Mouse (Mus musculus): Measurements from ENCODE around the gene Dennd2a. TPM values are rescaled to one million over a fixed set of nuclear protein-coding genes. Genes with fewer than 3 reads are reported as not detected.
A peak's percentile ranks its signal among the peaks of the same experiment; 100 is the strongest.

The Dennd2a gene
- polyA plus RNA-seq, 1 experiment, result 8.4 TPM

GRCm38 (mm10) chr6:39562166-39563015, 4.7 kb upstream of the Dennd2a start:
- Histone ChIP-seq H3K36me3 (ENCODE audit: control insufficient read depth, insufficient read depth) (no peaks in the 10 kb centered on the region), H3K79me2 (ENCODE audit: control insufficient read depth, insufficient read depth) (no peaks in the 10 kb centered on the region), H3K4me2 (ENCODE audit: low read depth) (peak overlapping the region; percentile 60), H3K27me3 (ENCODE audit: control insufficient read depth, insufficient read depth, insufficient read length) (no peaks in the 10 kb centered on the region), H3ac (ENCODE audit: control insufficient read depth, insufficient read length) (no peak overlapping the region), H3K4me3 (no peak overlapping the region)
- no peak for TF ChIP-seq REST (IDR thresholded peaks at IDR 0.05; ENCODE audit: insufficient read depth, insufficient read length)
- no peak for TF ChIP-seq TCF12 (IDR thresholded peaks at IDR 0.05; ENCODE audit: insufficient read depth, poor library complexity, severe bottlenecking)
- no peak for TF ChIP-seq TCF3 (IDR thresholded peaks at IDR 0.05; ENCODE audit: insufficient read length, low read depth)
- no peak for TF ChIP-seq POLR2A (IDR thresholded peaks at IDR 0.05; ENCODE audit: insufficient read length, low read depth)

- H3K4me3 ChIP-seq, result no peak overlapping the region
- no peak overlapping the region for H3ac ChIP-seq (ENCODE audit: control insufficient read depth, insufficient read length)
- H3K27me3 ChIP-seq (ENCODE audit: control insufficient read depth, insufficient read depth, insufficient read length), result no peaks in the 10 kb centered on the region
- no peak overlapping the region for H3K4me2 ChIP-seq (ENCODE audit: low read depth)
- no peaks in the 10 kb centered on the region for H3K79me2 ChIP-seq (ENCODE audit: control insufficient read depth, insufficient read depth)
- no peak for TF ChIP-seq SRF (IDR thresholded peaks at IDR 0.05; ENCODE audit: control insufficient read depth, insufficient read length, low read depth)
- no peak for TF ChIP-seq POLR2A (IDR thresholded peaks at IDR 0.05; ENCODE audit: insufficient read length, low read depth)
- no peak for TF ChIP-seq TCF3 (IDR thresholded peaks at IDR 0.05; ENCODE audit: insufficient read length, low read depth)
- no peak for TF ChIP-seq MYOG (IDR thresholded peaks at IDR 0.05; ENCODE audit: control insufficient read depth in 1 of 3, insufficient read depth in 1 of 3, insufficient read length in 2 of 3, low read depth in 2 of 3)
- TF ChIP-seq POLR2AphosphoS2 (IDR thresholded peaks at IDR 0.05; ENCODE audit: insufficient read length, low read depth), result no peak
- no peak for TF ChIP-seq E2F4 (IDR thresholded peaks at IDR 0.05; ENCODE audit: insufficient read depth)
- no peak for TF ChIP-seq CEBPB (IDR thresholded peaks at IDR 0.05; ENCODE audit: insufficient read depth, poor library complexity, severe bottlenecking)
- TF ChIP-seq REST (IDR thresholded peaks at IDR 0.05; ENCODE audit: insufficient read depth, insufficient read length), result no peak
- TF ChIP-seq MAX (IDR thresholded peaks at IDR 0.05; ENCODE audit: low read depth), result no peak
- no peak for TF ChIP-seq MYOD1 (IDR thresholded peaks at IDR 0.05; ENCODE audit: control insufficient read depth in 1 of 3, insufficient read length in 2 of 3, low read depth in 2 of 3)
- TF ChIP-seq TCF12 (IDR thresholded peaks at IDR 0.05; ENCODE audit: insufficient read depth, poor library complexity, severe bottlenecking), result no peak
- TF ChIP-seq USF1 (IDR thresholded peaks at IDR 0.05; ENCODE audit: low read depth), result no peak
- no peaks in the 10 kb centered on the region for H3K36me3 ChIP-seq (ENCODE audit: control insufficient read depth, insufficient read depth)
Measured at GRCm38 (mm10) chr6:39559276-39559939, 1.7 kb upstream of the Dennd2a start.

DNA sequence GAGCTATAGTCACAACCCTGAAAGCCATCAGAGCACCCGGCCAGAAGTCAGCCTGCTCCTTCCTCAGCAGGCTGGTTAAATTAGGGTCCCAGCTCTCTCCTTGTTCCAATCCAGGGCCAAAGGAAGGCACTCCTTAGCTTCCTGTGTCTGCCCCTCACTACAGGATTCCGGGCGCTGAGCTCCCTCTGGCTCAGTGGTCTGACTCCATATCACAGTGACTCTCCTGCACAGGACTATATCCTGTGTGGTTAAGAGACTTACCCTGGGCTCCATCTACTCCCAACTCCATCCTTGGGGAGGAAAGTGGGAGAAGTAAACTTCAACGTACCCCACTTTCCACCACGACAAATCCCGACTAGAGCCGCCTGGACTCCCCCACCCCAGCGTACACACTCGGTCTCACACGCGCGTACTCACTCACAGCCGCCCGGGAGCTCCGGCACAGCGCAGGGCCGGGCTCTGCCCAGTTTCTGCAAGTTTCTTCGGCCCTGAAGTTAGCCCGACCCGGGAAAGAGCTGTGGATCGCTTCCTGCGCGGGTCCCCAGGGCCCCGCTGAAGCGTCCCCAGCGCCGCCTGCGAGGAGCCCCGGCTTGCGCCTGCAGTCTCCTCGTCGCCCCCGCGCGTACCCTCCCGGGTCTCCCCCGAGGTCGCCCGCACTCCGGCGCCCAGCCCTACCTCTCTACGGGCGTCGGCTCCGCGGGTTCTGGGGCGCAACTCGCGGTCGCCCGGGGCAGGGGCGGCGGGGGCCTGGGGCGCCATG, 587 bp downstream of the Dennd2a start:
- no peaks in the 10 kb centered on the region for H3K79me2 ChIP-seq (ENCODE audit: control insufficient read depth, insufficient read depth)
- TF ChIP-seq MYOD1 (IDR thresholded peaks at IDR 0.05; ENCODE audit: control insufficient read depth in 1 of 3, insufficient read length in 2 of 3, low read depth in 2 of 3), result no peak
- TF ChIP-seq REST (IDR thresholded peaks at IDR 0.05; ENCODE audit: insufficient read depth, insufficient read length), result no peak
- no peak for TF ChIP-seq SRF (IDR thresholded peaks at IDR 0.05; ENCODE audit: control insufficient read depth, insufficient read length, low read depth)
- no peak for TF ChIP-seq USF1 (IDR thresholded peaks at IDR 0.05; ENCODE audit: low read depth)
- no peak for TF ChIP-seq POLR2AphosphoS2 (IDR thresholded peaks at IDR 0.05; ENCODE audit: insufficient read length, low read depth)
- peak overlapping the region; percentile 34 for H3K4me3 ChIP-seq
- H3K27me3 ChIP-seq (ENCODE audit: control insufficient read depth, insufficient read depth, insufficient read length), result no peaks in the 10 kb centered on the region
- no peaks in the 10 kb centered on the region for H3K36me3 ChIP-seq (ENCODE audit: control insufficient read depth, insufficient read depth)
- peak overlapping the region; percentile 89 for H3K4me2 ChIP-seq (ENCODE audit: low read depth)
- peak overlapping the region; percentile 52 for H3ac ChIP-seq (ENCODE audit: control insufficient read depth, insufficient read length)

- H3K4me3 ChIP-seq, result no peak overlapping the region
- H3ac ChIP-seq (ENCODE audit: control insufficient read depth, insufficient read length), result no peak overlapping the region
- no peak overlapping the region for H3K4me2 ChIP-seq (ENCODE audit: low read depth)
- H3K36me3 ChIP-seq (ENCODE audit: control insufficient read depth, insufficient read depth), result no peaks in the 10 kb centered on the region
- H3K27me3 ChIP-seq (ENCODE audit: control insufficient read depth, insufficient read depth, insufficient read length), result no peaks in the 10 kb centered on the region
- H3K79me2 ChIP-seq (ENCODE audit: control insufficient read depth, insufficient read depth), result peaks cover 3% of the 10 kb centered on the region
- TF ChIP-seq TCF3 (IDR thresholded peaks at IDR 0.05; ENCODE audit: insufficient read length, low read depth), result no peak
- TF ChIP-seq MYOD1 (IDR thresholded peaks at IDR 0.05; ENCODE audit: control insufficient read depth in 1 of 3, insufficient read length in 2 of 3, low read depth in 2 of 3), result no peak
- no peak for TF ChIP-seq REST (IDR thresholded peaks at IDR 0.05; ENCODE audit: insufficient read depth, insufficient read length)
- no peak for TF ChIP-seq POLR2AphosphoS2 (IDR thresholded peaks at IDR 0.05; ENCODE audit: insufficient read length, low read depth)
- no peak for TF ChIP-seq TCF12 (IDR thresholded peaks at IDR 0.05; ENCODE audit: insufficient read depth, poor library complexity, severe bottlenecking)
- no peak for TF ChIP-seq E2F4 (IDR thresholded peaks at IDR 0.05; ENCODE audit: insufficient read depth)
- no peak for TF ChIP-seq MYOG (IDR thresholded peaks at IDR 0.05; ENCODE audit: control insufficient read depth in 1 of 3, insufficient read depth in 1 of 3, insufficient read length in 2 of 3, low read depth in 2 of 3)
- TF ChIP-seq USF1 (IDR thresholded peaks at IDR 0.05; ENCODE audit: low read depth), result no peak
- no peak for TF ChIP-seq CEBPB (IDR thresholded peaks at IDR 0.05; ENCODE audit: insufficient read depth, poor library complexity, severe bottlenecking)
- TF ChIP-seq POLR2A (IDR thresholded peaks at IDR 0.05; ENCODE audit: insufficient read length, low read depth), result no peak
- TF ChIP-seq MAX (IDR thresholded peaks at IDR 0.05; ENCODE audit: low read depth), result no peak
- no peak for TF ChIP-seq SRF (IDR thresholded peaks at IDR 0.05; ENCODE audit: control insufficient read depth, insufficient read length, low read depth)
Measured at GRCm38 (mm10) chr6:39555648-39555945, 2.1 kb downstream of the Dennd2a start.
